Mouse (Mus musculus) stomach, postnatal 0 days (tissue): ENCODE data around the gene Bud23.

Experiments used
- CTCF ChIP-seq: IDR thresholded peaks from 2 replicates; pipeline ENCODE4 v1.5.1; 2016; ENCODE audit warnings: antibody characterized with exemption, low read depth, mild to moderate bottlenecking, moderate library complexity
- EP300 ChIP-seq: optimal IDR thresholded peaks from 2 replicates; pipeline ENCODE3; 2016; ENCODE audit warnings: antibody characterized with exemption

- peak; percentile 32; the same call in 1 of the 2 replicates for TF ChIP-seq CTCF
- TF ChIP-seq EP300 = no peak
These were observed 38.9 kb downstream of the Bud23 start for GRCm38 (mm10) chr5:135025899-135026298.
